Mouse (Mus musculus): Measurements from ENCODE around the gene Wapl. TPM values are rescaled to one million over a fixed set of nuclear protein-coding genes. Genes with fewer than 3 reads are reported as not detected.

Gene Wapl
- polyA plus RNA-seq, 1 experiment from 2014 or later = 18.1 TPM

- Histone ChIP-seq H3K4me3 (ENCODE audit: low read length) (no peak overlapping the region), H3K9me3 (ENCODE audit: control insufficient read depth, low read length) (no peaks in the 10 kb centered on the region), H3K4me2 (ENCODE audit: low read depth, low read length) (no peak overlapping the region), H3K36me3 (ENCODE audit: control insufficient read depth, insufficient read depth, low read length) (no peaks in the 10 kb centered on the region), H3K4me1 (ENCODE audit: control insufficient read depth, insufficient read depth, low read length) (peaks cover 6% of the 10 kb centered on the region; the same call in 1 of the 2 replicates), H3K27me3 (replicated peaks; ENCODE audit: control insufficient read depth, insufficient read depth, low read length) (no peaks in the 10 kb centered on the region), H3K9ac (ENCODE audit: low read depth, low read length) (no peak overlapping the region), H3K27ac (ENCODE audit: low read length) (no peak overlapping the region)
- ATAC-seq = no peak
- 90% methylated on average over 12 of the region's 12 CpGs for WGBS
These were observed 103.1 kb downstream of the Wapl start for GRCm38 (mm10) chr14:34776719-34777385.

- H3K36me3 ChIP-seq (ENCODE audit: control insufficient read depth, insufficient read depth, low read length) = no peaks in the 10 kb centered on the region
- H3K27ac ChIP-seq (ENCODE audit: low read length) = no peak overlapping the region
- no peaks in the 10 kb centered on the region for H3K9me3 ChIP-seq (ENCODE audit: control insufficient read depth, low read length)
- peaks cover 6% of the 10 kb centered on the region; the same call in 1 of the 2 replicates for H3K4me1 ChIP-seq (ENCODE audit: control insufficient read depth, insufficient read depth, low read length)
- WGBS = 16% methylated on average over 10 of the region's 10 CpGs
- ATAC-seq = 0 out of 2 replicates have a peak, but pooled peaks have one; percentile 3
- H3K4me3 ChIP-seq (ENCODE audit: low read length) = no peak overlapping the region
- no peak overlapping the region for H3K9ac ChIP-seq (ENCODE audit: low read depth, low read length)
- H3K4me2 ChIP-seq (ENCODE audit: low read depth, low read length) = no peak overlapping the region
- no peaks in the 10 kb centered on the region for H3K27me3 ChIP-seq (replicated peaks; ENCODE audit: control insufficient read depth, insufficient read depth, low read length)
These were observed 104.1 kb downstream of the Wapl start for GRCm38 (mm10) chr14:34777810-34778209.

- H3K4me3 ChIP-seq (ENCODE audit: low read length) = no peak overlapping the region
- H3K27me3 ChIP-seq (replicated peaks; ENCODE audit: control insufficient read depth, insufficient read depth, low read length) = no peaks in the 10 kb centered on the region
- no peaks in the 10 kb centered on the region for H3K9me3 ChIP-seq (ENCODE audit: control insufficient read depth, low read length)
- no peaks in the 10 kb centered on the region for H3K36me3 ChIP-seq (ENCODE audit: control insufficient read depth, insufficient read depth, low read length)
- ATAC-seq = peak; percentile 62
- H3K4me2 ChIP-seq (ENCODE audit: low read depth, low read length) = no peak overlapping the region
- peaks cover 3% of the 10 kb centered on the region; the same call in 1 of the 2 replicates for H3K4me1 ChIP-seq (ENCODE audit: control insufficient read depth, insufficient read depth, low read length)
- whole genome bisulfite sequencing = 71% methylated on average over 7 of the region's 7 CpGs
- peak overlapping the region; percentile 33; the same call in 1 of the 2 replicates for H3K27ac ChIP-seq (ENCODE audit: low read length)
- no peak overlapping the region for H3K9ac ChIP-seq (ENCODE audit: low read depth, low read length)
These were observed 105.0 kb downstream of the Wapl start for GRCm38 (mm10) chr14:34778760-34779159.

- H3K9me3 ChIP-seq (ENCODE audit: control insufficient read depth, low read length) = no peaks in the 10 kb centered on the region
- no peak overlapping the region for H3K4me2 ChIP-seq (ENCODE audit: low read depth, low read length)
- H3K4me3 ChIP-seq (ENCODE audit: low read length) = no peak overlapping the region
- H3K4me1 ChIP-seq (ENCODE audit: control insufficient read depth, insufficient read depth, low read length) = no peaks in the 10 kb centered on the region
- no peak overlapping the region for H3K9ac ChIP-seq (ENCODE audit: low read depth, low read length)
- no peak overlapping the region for H3K27ac ChIP-seq (ENCODE audit: low read length)
- H3K27me3 ChIP-seq (replicated peaks; ENCODE audit: control insufficient read depth, insufficient read depth, low read length) = no peaks in the 10 kb centered on the region
- no peak for ATAC-seq
- WGBS = 47% methylated on average over 1 of the region's 1 CpGs
- no peaks in the 10 kb centered on the region for H3K36me3 ChIP-seq (ENCODE audit: control insufficient read depth, insufficient read depth, low read length)
These were observed 119.8 kb downstream of the Wapl start for GRCm38 (mm10) chr14:34793406-34794037.

Other genes starting within 250 kb of the Wapl start
- 11.0 and 15.6 TPM in 2 replicates for gene Bmpr1a, start 170.6 kb upstream of the Wapl start, polyA plus RNA-seq (2015; fragmentation: Nextera tagmentation; extraction: Ambion mirVana)
- gene 9230112D13Rik, start 151.1 kb upstream of the Wapl start, polyA plus RNA-seq (2015; fragmentation: Nextera tagmentation; extraction: Ambion mirVana) = not detected in 2 replicates
- gene Ldb3, start 85.2 kb upstream of the Wapl start, polyA plus RNA-seq (2015; fragmentation: Nextera tagmentation; extraction: Ambion mirVana) = 12.8 and 15.7 TPM in 2 replicates
- gene Opn4, start 73.8 kb upstream of the Wapl start, polyA plus RNA-seq (2015; fragmentation: Nextera tagmentation; extraction: Ambion mirVana) = 0.34 TPM in 1 of 2 replicates, not detected in the other
- 0.15 and 0.16 TPM in 2 replicates for gene Grid1, start 146.2 kb downstream of the Wapl start, polyA plus RNA-seq (2015; fragmentation: Nextera tagmentation; extraction: Ambion mirVana)

Measured in intestine, embryonic 16.5 days (tissue).